Mouse (Mus musculus): ENCODE results near the gene Slc35a1. TPM values are rescaled to one million over a fixed set of nuclear protein-coding genes. Genes with fewer than 3 reads are reported as not detected.

Gene Slc35a1
- total and polyA plus RNA-seq, 2 experiments from 2014 or later, result 19.8 to 35.7 TPM

DNA sequence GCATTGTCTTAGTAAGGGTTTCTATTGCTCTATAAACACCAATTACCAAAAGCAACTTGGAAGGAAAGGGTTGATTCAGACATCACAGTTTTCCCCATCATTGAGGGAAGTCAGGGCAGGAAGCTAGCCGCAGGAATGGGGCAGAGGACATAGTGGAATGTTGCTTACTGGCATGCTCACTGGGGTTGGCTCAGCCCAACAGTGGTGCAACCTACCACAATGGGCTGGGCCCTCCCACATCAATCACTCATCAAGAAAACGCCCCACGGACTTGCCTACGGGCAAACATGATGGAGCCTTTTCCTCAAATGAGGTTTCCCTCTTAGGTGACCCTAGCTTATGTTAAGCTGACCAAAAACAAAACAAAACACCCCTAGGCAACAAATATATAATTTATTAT lies 35.9 kb upstream of the Slc35a1 start:
- no peak for ATAC-seq (ENCODE audit: low FRiP score)
- 73% methylated on average over 4 of the region's 4 CpGs for WGBS
- DNase-seq (ENCODE audit: low spot score), result no peak
- Histone ChIP-seq H3K9ac (replicated peaks; ENCODE audit: low read length, poor library complexity, severe bottlenecking) (no peak overlapping the region), H3K27ac (ENCODE audit: low read depth, low read length) (no peak overlapping the region), H3K27me3 (ENCODE audit: insufficient read depth, low read length) (no peaks in the 10 kb centered on the region), H3K4me3 (ENCODE audit: low read depth, low read length) (no peak overlapping the region), H3K36me3 (ENCODE audit: insufficient read depth, low read length) (no peaks in the 10 kb centered on the region), H3K4me2 (ENCODE audit: low read depth, low read length, poor library complexity, severe bottlenecking) (no peak overlapping the region), H3K4me1 (ENCODE audit: insufficient read depth, low read length) (no peaks in the 10 kb centered on the region), H3K9me3 (ENCODE audit: low read length) (no peaks in the 10 kb centered on the region)
- TF ChIP-seq CTCF (IDR thresholded peaks at IDR 0.05), result no peak

DNA sequence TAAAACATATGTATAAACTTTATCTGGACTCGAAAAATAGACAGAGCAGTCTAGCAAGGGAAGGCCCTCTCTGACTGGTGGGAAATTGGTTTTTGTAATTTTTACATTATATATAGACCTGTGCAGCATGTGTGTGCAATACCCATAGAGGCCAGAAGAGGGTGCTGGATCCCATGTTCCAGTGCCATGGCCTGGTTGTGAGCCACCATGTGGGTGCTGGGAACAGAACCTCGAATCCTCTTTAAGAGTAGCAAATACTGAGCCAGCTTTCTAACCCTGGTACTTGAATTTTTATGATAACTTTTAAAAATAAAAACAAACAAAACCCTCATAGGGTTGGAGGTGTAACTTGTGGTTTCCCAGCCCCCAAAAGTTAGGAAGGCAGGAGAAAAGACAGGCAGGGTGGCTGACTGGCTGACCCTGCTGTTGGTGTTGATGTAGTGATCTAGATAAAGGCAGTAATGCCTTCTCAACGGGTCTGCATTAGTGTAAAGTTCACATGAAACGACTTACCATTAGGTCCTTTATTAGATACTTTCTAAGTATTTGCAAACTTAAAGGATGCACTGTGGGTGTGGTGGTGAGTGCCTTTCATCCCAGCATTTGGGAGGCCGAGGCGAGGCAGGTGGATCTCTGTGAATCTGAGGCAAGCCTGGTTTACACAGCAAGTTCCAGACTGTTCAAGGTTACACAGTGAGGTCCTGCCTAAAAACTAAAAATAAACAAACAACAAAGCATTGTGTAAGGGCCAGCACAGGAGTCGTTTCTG lies 33.1 kb upstream of the Slc35a1 start:
- TF ChIP-seq CTCF (IDR thresholded peaks at IDR 0.05), result no peak
- H3K4me2 ChIP-seq (ENCODE audit: low read depth, low read length, poor library complexity, severe bottlenecking), result no peak overlapping the region
- no peaks in the 10 kb centered on the region for H3K27me3 ChIP-seq (ENCODE audit: insufficient read depth, low read length)
- 92% methylated on average over 7 of the region's 7 CpGs for WGBS
- H3K9ac ChIP-seq (replicated peaks; ENCODE audit: low read length, poor library complexity, severe bottlenecking), result no peak overlapping the region
- H3K27ac ChIP-seq (ENCODE audit: low read depth, low read length), result no peak overlapping the region
- ATAC-seq (ENCODE audit: low FRiP score) (no peak), DNase-seq (ENCODE audit: low spot score) (no peak)
- no peaks in the 10 kb centered on the region for H3K9me3 ChIP-seq (ENCODE audit: low read length)
- no peaks in the 10 kb centered on the region for H3K36me3 ChIP-seq (ENCODE audit: insufficient read depth, low read length)
- no peak overlapping the region for H3K4me3 ChIP-seq (ENCODE audit: low read depth, low read length)
- H3K4me1 ChIP-seq (ENCODE audit: insufficient read depth, low read length), result no peaks in the 10 kb centered on the region

DNA sequence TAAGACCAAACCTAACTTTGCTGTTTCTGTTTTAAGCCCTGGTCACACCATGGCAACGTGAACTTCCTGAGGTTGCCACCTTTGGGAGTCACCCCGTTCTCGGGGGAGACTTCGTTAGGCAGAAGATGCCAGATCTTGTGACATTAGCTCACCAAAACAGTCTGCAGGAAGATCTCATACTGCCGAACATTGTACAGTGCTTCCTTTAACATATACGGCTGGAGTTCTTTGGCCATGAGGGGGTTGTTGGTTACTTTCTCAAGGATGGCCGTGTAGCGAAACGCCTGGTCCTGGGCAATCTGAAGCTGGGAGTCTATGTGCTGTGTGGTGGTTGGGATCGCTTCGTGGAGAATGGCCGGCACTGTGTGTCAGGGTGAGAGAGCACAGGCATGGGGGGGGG lies 32.2 kb upstream of the Slc35a1 start:
- Histone ChIP-seq H3K4me1 (ENCODE audit: insufficient read depth, low read length) (no peaks in the 10 kb centered on the region), H3K27me3 (ENCODE audit: insufficient read depth, low read length) (no peaks in the 10 kb centered on the region), H3K9ac (replicated peaks; ENCODE audit: low read length, poor library complexity, severe bottlenecking) (no peak overlapping the region), H3K4me2 (ENCODE audit: low read depth, low read length, poor library complexity, severe bottlenecking) (no peak overlapping the region), H3K4me3 (ENCODE audit: low read depth, low read length) (no peak overlapping the region), H3K9me3 (ENCODE audit: low read length) (no peaks in the 10 kb centered on the region), H3K27ac (ENCODE audit: low read depth, low read length) (no peak overlapping the region), H3K36me3 (ENCODE audit: insufficient read depth, low read length) (no peaks in the 10 kb centered on the region)
- no peak for TF ChIP-seq CTCF (IDR thresholded peaks at IDR 0.05)
- DNase-seq (ENCODE audit: low spot score) (no peak), ATAC-seq (ENCODE audit: low FRiP score) (no peak)
- 96% methylated on average over 12 of the region's 12 CpGs for WGBS

DNA sequence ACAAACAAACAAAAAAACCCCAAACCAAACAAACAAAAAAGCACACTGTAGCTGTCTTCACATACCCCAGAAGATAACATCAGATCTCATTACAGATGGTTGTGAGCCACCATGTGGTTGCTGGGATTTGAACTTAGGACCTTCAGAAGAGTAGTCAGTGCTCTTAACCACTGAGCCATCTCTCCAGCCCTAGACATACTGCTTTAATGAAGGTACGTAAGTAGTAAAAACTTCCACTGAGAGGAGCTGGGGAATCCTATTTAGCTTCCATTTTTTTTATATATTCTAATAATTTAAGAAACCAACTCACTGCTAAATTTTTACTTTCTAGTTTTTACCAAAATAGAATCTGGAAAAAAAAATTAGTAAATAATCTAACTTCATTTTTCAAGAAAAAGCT lies 27.8 kb upstream of the Slc35a1 start:
- Histone ChIP-seq H3K4me3 (ENCODE audit: low read depth, low read length) (no peak overlapping the region), H3K4me1 (ENCODE audit: insufficient read depth, low read length) (no peaks in the 10 kb centered on the region), H3K27ac (ENCODE audit: low read depth, low read length) (no peak overlapping the region), H3K9ac (replicated peaks; ENCODE audit: low read length, poor library complexity, severe bottlenecking) (no peak overlapping the region), H3K9me3 (ENCODE audit: low read length) (no peaks in the 10 kb centered on the region), H3K27me3 (ENCODE audit: insufficient read depth, low read length) (no peaks in the 10 kb centered on the region), H3K4me2 (ENCODE audit: low read depth, low read length, poor library complexity, severe bottlenecking) (no peak overlapping the region), H3K36me3 (ENCODE audit: insufficient read depth, low read length) (no peaks in the 10 kb centered on the region)
- 100% methylated on average over 1 of the region's 1 CpGs for WGBS
- no peak for TF ChIP-seq CTCF (IDR thresholded peaks at IDR 0.05)
- ATAC-seq (ENCODE audit: low FRiP score), result no peak
- DNase-seq (ENCODE audit: low spot score), result no peak

DNA sequence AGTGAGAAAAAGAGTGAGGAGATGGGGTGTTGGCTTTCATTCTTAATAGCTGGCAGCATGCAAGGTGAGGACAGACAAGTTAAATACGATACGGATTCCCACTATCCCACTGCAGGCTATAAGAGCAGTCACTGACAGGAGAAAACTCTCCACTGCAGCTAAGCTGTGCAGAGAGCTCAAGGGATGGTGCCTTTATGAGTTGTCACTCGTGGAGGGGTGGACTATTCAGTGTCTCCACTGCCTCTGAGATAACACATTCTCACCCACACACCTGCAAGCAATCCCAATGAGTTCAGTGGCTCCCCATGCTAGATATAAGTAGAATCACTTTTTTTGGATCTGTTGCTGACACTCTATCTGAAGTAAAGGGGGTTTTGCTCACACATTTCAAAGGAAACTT lies 20.9 kb upstream of the Slc35a1 start:
- DNase-seq (ENCODE audit: low spot score) (no peak), ATAC-seq (ENCODE audit: low FRiP score) (no peak)
- H3K27ac ChIP-seq (ENCODE audit: low read depth, low read length), result no peak overlapping the region
- no peaks in the 10 kb centered on the region for H3K27me3 ChIP-seq (ENCODE audit: insufficient read depth, low read length)
- H3K36me3 ChIP-seq (ENCODE audit: insufficient read depth, low read length), result no peaks in the 10 kb centered on the region
- 89% methylated on average over 3 of the region's 3 CpGs for WGBS
- H3K9ac ChIP-seq (replicated peaks; ENCODE audit: low read length, poor library complexity, severe bottlenecking), result no peak overlapping the region
- H3K4me1 ChIP-seq (ENCODE audit: insufficient read depth, low read length), result no peaks in the 10 kb centered on the region
- TF ChIP-seq CTCF (IDR thresholded peaks at IDR 0.05), result no peak
- H3K4me3 ChIP-seq (ENCODE audit: low read depth, low read length), result no peak overlapping the region
- no peak overlapping the region for H3K4me2 ChIP-seq (ENCODE audit: low read depth, low read length, poor library complexity, severe bottlenecking)
- no peaks in the 10 kb centered on the region for H3K9me3 ChIP-seq (ENCODE audit: low read length)

DNA sequence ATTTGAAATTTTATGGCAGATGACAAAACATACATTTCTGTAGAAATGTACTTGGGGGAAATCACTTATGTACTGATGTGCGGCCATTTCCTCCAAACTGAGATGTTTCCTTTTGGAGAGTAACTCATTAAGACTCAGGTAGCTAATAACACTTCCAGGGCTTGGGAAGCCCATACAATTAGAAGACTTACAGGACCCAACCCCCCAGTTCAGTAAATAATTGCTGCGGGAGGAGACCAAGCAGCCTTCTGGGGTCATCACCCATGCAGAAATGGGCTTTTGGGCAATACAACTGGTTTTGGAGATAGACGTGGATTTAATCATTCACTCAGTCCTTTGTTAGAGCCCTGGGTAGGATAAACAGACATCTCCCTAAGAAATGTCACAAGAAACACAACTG lies 20.0 kb upstream of the Slc35a1 start:
- no peak for TF ChIP-seq CTCF (IDR thresholded peaks at IDR 0.05)
- H3K4me1 ChIP-seq (ENCODE audit: insufficient read depth, low read length), result no peaks in the 10 kb centered on the region
- H3K27me3 ChIP-seq (ENCODE audit: insufficient read depth, low read length), result no peaks in the 10 kb centered on the region
- no peak overlapping the region for H3K4me3 ChIP-seq (ENCODE audit: low read depth, low read length)
- no peaks in the 10 kb centered on the region for H3K9me3 ChIP-seq (ENCODE audit: low read length)
- H3K36me3 ChIP-seq (ENCODE audit: insufficient read depth, low read length), result no peaks in the 10 kb centered on the region
- H3K27ac ChIP-seq (ENCODE audit: low read depth, low read length), result no peak overlapping the region
- ATAC-seq (ENCODE audit: low FRiP score) (no peak), DNase-seq (ENCODE audit: low spot score) (no peak)
- no peak overlapping the region for H3K9ac ChIP-seq (replicated peaks; ENCODE audit: low read length, poor library complexity, severe bottlenecking)
- no peak overlapping the region for H3K4me2 ChIP-seq (ENCODE audit: low read depth, low read length, poor library complexity, severe bottlenecking)
- WGBS, result 87% methylated on average over 3 of the region's 3 CpGs

Measured in midbrain, postnatal 0 days (tissue).